Mouse (Mus musculus): ENCODE results near the gene Rbm28. TPM values are rescaled to one million over a fixed set of nuclear protein-coding genes. Genes with fewer than 3 reads are reported as not detected.

Gene Rbm28
- polyA plus RNA-seq (2014; fragmentation: Illumina TruSeq; extraction: RNeasy Lipid Tissue Mini Kit (QIAGEN cat#74804); ENCODE audit: low read depth, low replicate concordance) = 34.6 TPM

GRCm38 (mm10) chr6:29164314-29165244 is at the start of gene Rbm28:
TSS of gene Rbm28 (minus strand) at chr6:29165006.

GRCm38 (mm10) chr6:29178888-29179658 is 14.3 kb upstream of the Rbm28 start, which contains the start of gene Prrt4:
TSS of gene Prrt4 (minus strand) at chr6:29179584.

Other genes starting within 250 kb of the Rbm28 start
- 0.13 TPM for gene Lep, start 104.8 kb downstream of the Rbm28 start, polyA plus RNA-seq (2014; fragmentation: Illumina TruSeq; extraction: RNeasy Lipid Tissue Mini Kit (QIAGEN cat#74804); ENCODE audit: low read depth, low replicate concordance)
- 1.3 TPM for gene Prrt4, start 14.6 kb upstream of the Rbm28 start, polyA plus RNA-seq (2014; fragmentation: Illumina TruSeq; extraction: RNeasy Lipid Tissue Mini Kit (QIAGEN cat#74804); ENCODE audit: low read depth, low replicate concordance)
- 18.4 TPM for gene Impdh1, start 51.4 kb upstream of the Rbm28 start, polyA plus RNA-seq (2014; fragmentation: Illumina TruSeq; extraction: RNeasy Lipid Tissue Mini Kit (QIAGEN cat#74804); ENCODE audit: low read depth, low replicate concordance)
- gene Hilpda, start 107.5 kb upstream of the Rbm28 start, polyA plus RNA-seq (2014; fragmentation: Illumina TruSeq; extraction: RNeasy Lipid Tissue Mini Kit (QIAGEN cat#74804); ENCODE audit: low read depth, low replicate concordance) = 9.1 TPM
- gene Fam71f2, start 114.6 kb upstream of the Rbm28 start, polyA plus RNA-seq (2014; fragmentation: Illumina TruSeq; extraction: RNeasy Lipid Tissue Mini Kit (QIAGEN cat#74804); ENCODE audit: low read depth, low replicate concordance) = not detected
- not detected for gene Fam71f1, start 154.1 kb upstream of the Rbm28 start, polyA plus RNA-seq (2014; fragmentation: Illumina TruSeq; extraction: RNeasy Lipid Tissue Mini Kit (QIAGEN cat#74804); ENCODE audit: low read depth, low replicate concordance)
- gene Calu, start 183.1 kb upstream of the Rbm28 start, polyA plus RNA-seq (2014; fragmentation: Illumina TruSeq; extraction: RNeasy Lipid Tissue Mini Kit (QIAGEN cat#74804); ENCODE audit: low read depth, low replicate concordance) = 259 TPM
- not detected for gene Opn1sw, start 223.5 kb upstream of the Rbm28 start, polyA plus RNA-seq (2014; fragmentation: Illumina TruSeq; extraction: RNeasy Lipid Tissue Mini Kit (QIAGEN cat#74804); ENCODE audit: low read depth, low replicate concordance)
- 1.5 TPM for gene Ccdc136, start 231.3 kb upstream of the Rbm28 start, polyA plus RNA-seq (2014; fragmentation: Illumina TruSeq; extraction: RNeasy Lipid Tissue Mini Kit (QIAGEN cat#74804); ENCODE audit: low read depth, low replicate concordance)

Measured in heart, adult 10 weeks (tissue).